Mouse (Mus musculus) cortical plate, adult 2 months (tissue): Measurements from ENCODE around the gene Gm10837. TPM values are rescaled to one million over a fixed set of nuclear protein-coding genes. Genes with fewer than 3 reads are reported as not detected.
A peak's percentile ranks its signal among the peaks of the same experiment; 100 is the strongest.

Experiments used
- H3K27ac ChIP-seq: fragments of 200-500 bp; 2 replicates; pipeline ENCODE4 v1.5.1; 2012; ENCODE audit warnings: low read length, control low read depth, inconsistent platforms; ENCODE audit not compliant: insufficient read depth
- H3K4me1 ChIP-seq: fragments of 200-500 bp; 2 replicates; pipeline ENCODE4 v1.6.1; 2011; ENCODE audit warnings: low read length; ENCODE audit not compliant: control insufficient read depth, insufficient read depth
- H3K4me3 ChIP-seq: fragments of 200-500 bp; 2 replicates; pipeline ENCODE4 v1.5.1; 2011; ENCODE audit warnings: mild to moderate bottlenecking, low read length, control low read depth; ENCODE audit not compliant: insufficient read depth
- CTCF ChIP-seq: fragments of 200-500 bp; IDR thresholded peaks from 2 replicates; pipeline ENCODE4 v1.5.1; 2011; ENCODE audit warnings: mild to moderate bottlenecking, control low read depth, low read length; ENCODE audit not compliant: insufficient read depth; ENCODE audit errors: extremely low read depth
- POLR2A ChIP-seq: fragments of 200-500 bp; IDR thresholded peaks from 2 replicates; pipeline ENCODE4 v1.6.1; 2011; ENCODE audit warnings: mild to moderate bottlenecking, low read length, control low read depth; ENCODE audit not compliant: insufficient read depth; ENCODE audit errors: extremely low read depth
- polyA plus RNA-seq: library from polyadenylated mRNA; depleted of rRNA; stranded (reverse); fragments of >200 nt; gene quantifications from 2 replicates; pipeline ENCODE4 v1.2.3, GENCODE M21; 2012

Gene Gm10837
- polyA plus RNA-seq, 1 experiment: not detected

GRCm38 (mm10) chr14:122464763-122465741, 25.3 kb upstream of the Gm10837 start, which contains the start of gene Zic5:
Gene Zic5 (minus strand): TSS chr14:122465677.
- TF ChIP-seq POLR2A (peak; percentile 35; the same call in 1 of the 2 replicates), CTCF (no peak)
- peak within 1 kb of the TSS; percentile 24 for H3K4me3 ChIP-seq
- H3K27ac ChIP-seq: peak within 1 kb of the TSS; percentile 93
- no peaks in the 10 kb centered on the region for H3K4me1 ChIP-seq

GRCm38 (mm10) chr14:122465931-122466490, 24.4 kb upstream of the Gm10837 start:
- H3K27ac ChIP-seq: no peak overlapping the region

GRCm38 (mm10) chr14:122466756-122467362, 23.5 kb upstream of the Gm10837 start:
- Histone ChIP-seq H3K4me1 (no peaks in the 10 kb centered on the region), H3K27ac (no peak overlapping the region), H3K4me3 (no peak overlapping the region)
- no peak for TF ChIP-seq POLR2A
- no peak for TF ChIP-seq CTCF

More at GRCm38 (mm10) chr14:122465931-122466490, 24.4 kb upstream of the Gm10837 start:
- H3K4me1 ChIP-seq: no peaks in the 10 kb centered on the region
- H3K4me3 ChIP-seq: peak overlapping the region; percentile 24; the same call in 1 of the 2 replicates
- TF ChIP-seq CTCF: no peak
- no peak for TF ChIP-seq POLR2A

GRCm38 (mm10) chr14:122467926-122468841, 22.2 kb upstream of the Gm10837 start:
- TF ChIP-seq CTCF (no peak), POLR2A (no peak)
- Histone ChIP-seq H3K4me1 (no peaks in the 10 kb centered on the region), H3K4me3 (no peak overlapping the region), H3K27ac (peak overlapping the region; percentile 64; the same call in 1 of the 2 replicates)

- H3K4me3 ChIP-seq: no peak overlapping the region
- no peaks in the 10 kb centered on the region for H3K4me1 ChIP-seq
- TF ChIP-seq POLR2A (no peak), CTCF (no peak)
- H3K27ac ChIP-seq: 0 out of 2 replicates have a peak overlapping the region, but pooled peaks have one; percentile 43
These were observed 21.2 kb upstream of the Gm10837 start for GRCm38 (mm10) chr14:122468971-122469755.

- Histone ChIP-seq H3K4me1 (no peaks in the 10 kb centered on the region), H3K4me3 (no peak overlapping the region), H3K27ac (no peak overlapping the region)
- TF ChIP-seq CTCF (no peak), POLR2A (no peak)
These were observed 18.8 kb upstream of the Gm10837 start for GRCm38 (mm10) chr14:122471449-122472085.

GRCm38 (mm10) chr14:122472161-122472560, 18.2 kb upstream of the Gm10837 start:
- no peak overlapping the region for H3K4me3 ChIP-seq
- no peak for TF ChIP-seq POLR2A
- no peak for TF ChIP-seq CTCF
- no peaks in the 10 kb centered on the region for H3K4me1 ChIP-seq
- no peak overlapping the region for H3K27ac ChIP-seq

GRCm38 (mm10) chr14:122472647-122473046, 17.7 kb upstream of the Gm10837 start:
- no peak overlapping the region for H3K27ac ChIP-seq

More at GRCm38 (mm10) chr14:122472647-122473046, 17.7 kb upstream of the Gm10837 start:
- no peaks in the 10 kb centered on the region for H3K4me1 ChIP-seq
- TF ChIP-seq POLR2A: no peak
- no peak for TF ChIP-seq CTCF
- no peak overlapping the region for H3K4me3 ChIP-seq
